Mouse (Mus musculus) megakaryocyte-erythroid progenitor cell, adult 5-6 weeks (primary cell): ENCODE data around the gene Slc25a40. TPM values are rescaled to one million over a fixed set of nuclear protein-coding genes. Genes with fewer than 3 reads are reported as not detected.
A peak's percentile ranks its signal among the peaks of the same experiment; 100 is the strongest.

Experiments
- ATAC-seq: replicated peaks from 2 replicates; pipeline ENCODE4 v1.8.0; 2016; ENCODE audit warnings: mild to moderate bottlenecking, inconsistent platforms; ENCODE audit not compliant: severe bottlenecking, poor library complexity, low FRiP score, low TSS enrichment
- total RNA-seq, 2 experiments: library from RNA; stranded (forward) in 1 of 2; stranded (reverse) in 1 of 2; fragments of 200-1000, 215-1000 nt in 1 of 2; fragments of >200 nt in 1 of 2; fragmentation: Nextera tagmentation in 1 of 2; gene quantifications; 2 replicates each; pipeline ENCODE4 v1.2.3; 2014 to 2017

Gene Slc25a40
- total RNA-seq (2014; fragmentation: Nextera tagmentation) (24.3 and 28.0 TPM in 2 replicates), total RNA-seq (2017) (8.1 and 10.7 TPM in 2 replicates)

- ATAC-seq, result peak; percentile 85
These were observed at the start of gene Slc25a40, which contains the start of gene Dbf4 for GRCm38 (mm10) chr5:8422157-8422931. Slc25a40 (plus strand) TSS chr5:8422850. Dbf4 (minus strand) TSS chr5:8422716.

- ATAC-seq, result no peak
These were observed 49.2 kb upstream of the Slc25a40 start for GRCm38 (mm10) chr5:8373415-8373814.

- no peak for ATAC-seq
These were observed 48.2 kb upstream of the Slc25a40 start for GRCm38 (mm10) chr5:8374297-8374906.

GRCm38 (mm10) chr5:8393891-8394583 is 28.6 kb upstream of the Slc25a40 start:
- no peak for ATAC-seq

GRCm38 (mm10) chr5:8397587-8398249 is 24.9 kb upstream of the Slc25a40 start:
- no peak for ATAC-seq

GRCm38 (mm10) chr5:8408746-8409145 is 13.9 kb upstream of the Slc25a40 start:
- ATAC-seq, result no peak

GRCm38 (mm10) chr5:8416683-8417413 is 5.8 kb upstream of the Slc25a40 start:
- no peak for ATAC-seq

GRCm38 (mm10) chr5:8417443-8417842 is 5.2 kb upstream of the Slc25a40 start:
- no peak for ATAC-seq

GRCm38 (mm10) chr5:8421424-8421823 is 1.2 kb upstream of the Slc25a40 start:
- ATAC-seq, result no peak

- peak; percentile 46; the same call in 1 of the 2 replicates for ATAC-seq
These were observed 580 bp downstream of the Slc25a40 start for GRCm38 (mm10) chr5:8422932-8423928.

GRCm38 (mm10) chr5:8424116-8424515 is 1.5 kb downstream of the Slc25a40 start:
- 0 out of 2 replicates have a peak, but pooled peaks have one; percentile 4 for ATAC-seq

- no peak for ATAC-seq
These were observed 3.2 kb downstream of the Slc25a40 start for GRCm38 (mm10) chr5:8425899-8426298.

GRCm38 (mm10) chr5:8437481-8438156 is 15.0 kb downstream of the Slc25a40 start:
- ATAC-seq, result no peak

- no peak for ATAC-seq
These were observed 16.4 kb downstream of the Slc25a40 start for GRCm38 (mm10) chr5:8439095-8439494.

- ATAC-seq, result no peak
These were observed 32.9 kb downstream of the Slc25a40 start for GRCm38 (mm10) chr5:8455565-8455964.

GRCm38 (mm10) chr5:8456561-8456960 is 33.9 kb downstream of the Slc25a40 start:
- ATAC-seq, result no peak

GRCm38 (mm10) chr5:8487989-8488700 is 65.5 kb downstream of the Slc25a40 start:
- ATAC-seq, result no peak
